Mouse (Mus musculus): Measurements from ENCODE around the gene Mmp25. TPM values are rescaled to one million over a fixed set of nuclear protein-coding genes. Genes with fewer than 3 reads are reported as not detected.
"Not testable (repeated sequence)": the region's sequence is repeated elsewhere in the genome, so short reads cannot be mapped to it uniquely, and the experiment has no call there.

The Mmp25 gene
- polyA plus RNA-seq, 1 experiment, result not detected

DNA sequence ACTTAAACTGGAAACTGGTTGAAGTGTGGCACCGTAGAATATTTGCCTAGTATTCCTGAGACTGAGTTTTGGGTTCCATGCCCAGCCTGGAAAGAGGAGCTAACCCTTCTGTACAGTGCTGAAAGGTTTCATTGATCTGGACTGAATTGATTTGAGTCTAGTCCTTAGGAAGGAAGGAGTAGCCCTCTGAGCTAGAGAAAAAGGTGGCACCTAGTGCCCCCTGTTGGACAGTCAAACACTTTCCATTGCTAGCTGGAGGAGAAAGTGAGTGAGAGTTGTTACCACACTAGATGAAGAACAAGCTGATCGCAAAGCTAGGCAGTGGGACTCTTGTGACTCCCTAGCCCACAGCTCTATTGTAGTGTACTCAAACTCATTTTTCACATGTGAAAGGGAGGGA, 41.5 kb downstream of the Mmp25 start:
- no peak overlapping the region for H3K4me3 ChIP-seq (replicated peaks)
- TF ChIP-seq GATA1 (IDR thresholded peaks at IDR 0.05; ENCODE audit: borderline replicate concordance, low read length), result no peak
- TF ChIP-seq FLI1 (IDR thresholded peaks at IDR 0.05; ENCODE audit: low read length), result no peak
- peaks cover 26% of the 10 kb centered on the region for H3K4me1 ChIP-seq
- H3K27me3 ChIP-seq (replicated peaks), result peaks cover 14% of the 10 kb centered on the region
- no peaks in the 10 kb centered on the region for H3K9me3 ChIP-seq
- H3K36me3 ChIP-seq (replicated peaks; ENCODE audit: low read length), result no peaks in the 10 kb centered on the region

DNA sequence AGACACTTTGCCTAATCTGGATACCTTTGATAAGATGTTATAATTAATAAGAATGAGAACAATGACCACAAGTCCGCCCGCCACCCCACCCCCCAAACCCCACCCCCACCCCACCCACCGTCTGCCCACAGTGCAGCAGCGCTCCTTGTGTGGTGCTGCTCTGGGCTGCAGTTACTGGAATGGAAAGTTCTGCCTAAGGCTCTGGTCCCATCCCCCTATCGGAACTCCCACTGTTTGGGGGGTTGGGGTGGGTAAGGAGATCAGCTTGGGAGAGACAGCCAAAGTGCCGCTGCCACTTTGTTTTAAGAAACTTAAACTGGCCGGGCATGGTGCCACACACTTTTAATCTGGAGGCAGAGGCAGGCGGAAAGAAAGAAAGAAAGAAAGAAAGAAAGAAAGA, 42.0 kb downstream of the Mmp25 start:
- peaks cover 18% of the 10 kb centered on the region for H3K27me3 ChIP-seq (replicated peaks)
- H3K4me1 ChIP-seq, result peaks cover 30% of the 10 kb centered on the region
- H3K4me3 ChIP-seq (replicated peaks), result no peak overlapping the region
- H3K9me3 ChIP-seq, result no peaks in the 10 kb centered on the region
- H3K36me3 ChIP-seq (replicated peaks; ENCODE audit: low read length), result no peaks in the 10 kb centered on the region
- TF ChIP-seq FLI1 (IDR thresholded peaks at IDR 0.05; ENCODE audit: low read length) (no peak), GATA1 (IDR thresholded peaks at IDR 0.05; ENCODE audit: borderline replicate concordance, low read length) (no peak)

DNA sequence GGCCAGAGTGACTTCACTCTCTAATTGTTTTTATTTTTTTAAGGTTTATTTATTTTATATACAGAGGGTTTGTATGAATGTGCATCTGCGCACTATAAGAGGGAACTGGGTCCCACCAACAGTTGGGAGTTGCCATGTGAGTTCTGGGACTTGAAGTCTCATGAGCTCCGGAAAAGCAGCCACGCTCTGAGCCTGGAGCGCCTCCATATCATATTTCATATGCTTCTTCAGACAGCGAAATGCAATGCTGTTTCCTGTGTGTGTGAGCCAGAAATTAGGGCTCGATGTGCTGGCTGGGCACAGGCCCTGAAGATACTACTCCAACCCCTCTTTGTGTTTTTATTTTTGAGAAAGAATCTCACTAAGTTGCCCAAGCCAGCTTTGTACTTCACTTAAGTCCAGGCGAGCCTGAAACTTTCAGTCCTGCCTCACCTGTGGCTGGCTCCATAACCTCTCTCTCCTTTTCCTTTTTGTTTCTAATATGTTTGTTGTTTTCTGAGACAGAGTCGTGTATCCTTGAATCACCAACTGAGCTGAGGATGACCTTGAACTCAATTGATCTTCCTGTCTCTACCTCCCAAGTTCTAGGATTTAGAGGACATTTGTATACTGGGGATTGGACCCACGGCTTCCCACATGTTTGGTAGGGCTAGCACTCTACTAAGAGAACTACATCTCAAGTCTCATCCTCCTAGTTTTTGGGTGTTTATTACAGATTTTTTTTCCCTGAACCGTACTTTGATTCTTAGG, 43.1 kb downstream of the Mmp25 start:
- TF ChIP-seq FLI1 (IDR thresholded peaks at IDR 0.05; ENCODE audit: low read length), result no peak
- TF ChIP-seq GATA1 (IDR thresholded peaks at IDR 0.05; ENCODE audit: borderline replicate concordance, low read length), result no peak
- Histone ChIP-seq H3K36me3 (replicated peaks; ENCODE audit: low read length) (no peaks in the 10 kb centered on the region), H3K9me3 (no peaks in the 10 kb centered on the region), H3K4me1 (peaks cover 37% of the 10 kb centered on the region), H3K4me3 (replicated peaks) (no peak overlapping the region), H3K27me3 (replicated peaks) (peaks cover 19% of the 10 kb centered on the region)

DNA sequence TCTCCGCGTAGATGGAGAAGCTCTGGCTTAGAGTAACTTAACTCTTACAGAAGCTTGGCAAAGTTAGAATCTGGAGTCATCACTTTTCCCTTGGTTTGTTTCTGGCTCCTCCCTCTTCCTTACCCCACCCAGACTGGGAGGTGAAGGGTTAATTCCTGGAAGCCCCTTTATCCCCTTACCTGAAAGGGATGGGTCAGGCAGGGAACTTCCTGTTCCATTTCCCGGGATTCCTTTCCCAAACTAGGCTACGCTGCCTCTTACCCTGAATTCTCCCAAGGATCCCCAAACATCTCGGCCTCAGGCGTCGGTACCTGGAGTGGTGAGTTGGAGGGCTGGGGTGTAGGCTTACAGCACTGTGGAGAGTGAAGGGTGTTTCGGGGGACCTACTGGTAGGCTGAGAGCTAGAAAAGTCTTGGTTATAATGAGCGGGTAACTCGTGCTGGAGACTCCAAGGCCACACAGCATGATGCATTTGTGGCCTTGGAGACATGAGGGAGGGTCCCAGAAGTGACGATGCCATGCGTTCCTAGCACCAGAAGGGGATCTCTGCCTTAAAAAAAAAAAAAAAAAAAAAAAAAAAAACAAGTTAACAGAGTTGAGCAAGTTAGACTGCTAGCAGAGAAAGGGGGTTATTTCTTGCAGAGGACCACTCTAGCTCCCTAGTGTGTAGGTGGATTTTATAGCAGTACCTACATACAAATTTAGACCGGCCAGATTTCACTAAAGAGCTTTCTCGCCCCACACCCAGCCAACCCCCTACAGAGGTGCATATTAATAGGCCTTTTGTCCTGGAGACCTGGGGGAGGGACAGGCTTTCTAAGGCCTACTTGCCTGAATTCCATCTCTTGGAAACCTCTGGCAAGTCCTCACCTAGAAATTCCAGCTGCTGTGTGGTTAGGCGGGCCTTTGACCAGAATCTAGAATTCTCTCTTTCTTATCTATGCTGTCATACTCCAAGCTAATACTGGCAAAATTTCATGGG, 44.1 kb downstream of the Mmp25 start, which contains the start of gene Zscan10:
Gene Zscan10 (plus strand): TSS at position 216 of the 982 bp plus-strand sequence.
- Histone ChIP-seq H3K4me3 (replicated peaks) (peak within 1 kb of the TSS; percentile 90), H3K27me3 (replicated peaks) (peaks cover 17% of the 10 kb centered on the region), H3K36me3 (replicated peaks; ENCODE audit: low read length) (no peaks in the 10 kb centered on the region), H3K9me3 (no peaks in the 10 kb centered on the region), H3K4me1 (peaks cover 42% of the 10 kb centered on the region)
- TF ChIP-seq FLI1 (IDR thresholded peaks at IDR 0.05; ENCODE audit: low read length), result no peak
- TF ChIP-seq GATA1 (IDR thresholded peaks at IDR 0.05; ENCODE audit: borderline replicate concordance, low read length), result no peak

DNA sequence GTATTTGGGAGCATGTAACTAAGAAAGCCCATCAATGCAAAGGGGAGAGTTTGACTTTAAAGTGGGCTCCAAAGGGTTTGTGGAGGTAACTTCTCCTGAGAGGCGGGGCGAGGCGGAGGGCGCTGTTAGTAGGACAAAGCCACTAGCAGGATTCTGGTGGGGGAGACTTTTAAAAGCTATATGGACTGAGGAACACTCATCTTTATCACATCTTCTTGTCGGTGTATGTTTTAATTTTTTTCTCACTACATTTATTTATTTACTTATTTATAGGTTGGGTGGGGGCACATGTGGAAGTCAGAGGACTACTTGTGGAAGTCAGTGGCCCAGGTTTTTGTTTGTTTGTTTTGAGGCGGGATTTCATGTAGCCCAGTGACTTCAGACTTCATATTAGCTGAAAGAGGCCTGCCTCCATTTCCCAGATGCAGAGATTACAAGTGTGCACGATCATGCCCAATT, 45.4 kb downstream of the Mmp25 start:
- H3K4me3 ChIP-seq (replicated peaks), result peak overlapping the region; percentile 90
- no peaks in the 10 kb centered on the region for H3K36me3 ChIP-seq (replicated peaks; ENCODE audit: low read length)
- no peaks in the 10 kb centered on the region for H3K9me3 ChIP-seq
- H3K4me1 ChIP-seq, result peaks cover 42% of the 10 kb centered on the region
- H3K27me3 ChIP-seq (replicated peaks), result peaks cover 10% of the 10 kb centered on the region
- TF ChIP-seq GATA1 (IDR thresholded peaks at IDR 0.05; ENCODE audit: borderline replicate concordance, low read length) (no peak), FLI1 (IDR thresholded peaks at IDR 0.05; ENCODE audit: low read length) (no peak)

DNA sequence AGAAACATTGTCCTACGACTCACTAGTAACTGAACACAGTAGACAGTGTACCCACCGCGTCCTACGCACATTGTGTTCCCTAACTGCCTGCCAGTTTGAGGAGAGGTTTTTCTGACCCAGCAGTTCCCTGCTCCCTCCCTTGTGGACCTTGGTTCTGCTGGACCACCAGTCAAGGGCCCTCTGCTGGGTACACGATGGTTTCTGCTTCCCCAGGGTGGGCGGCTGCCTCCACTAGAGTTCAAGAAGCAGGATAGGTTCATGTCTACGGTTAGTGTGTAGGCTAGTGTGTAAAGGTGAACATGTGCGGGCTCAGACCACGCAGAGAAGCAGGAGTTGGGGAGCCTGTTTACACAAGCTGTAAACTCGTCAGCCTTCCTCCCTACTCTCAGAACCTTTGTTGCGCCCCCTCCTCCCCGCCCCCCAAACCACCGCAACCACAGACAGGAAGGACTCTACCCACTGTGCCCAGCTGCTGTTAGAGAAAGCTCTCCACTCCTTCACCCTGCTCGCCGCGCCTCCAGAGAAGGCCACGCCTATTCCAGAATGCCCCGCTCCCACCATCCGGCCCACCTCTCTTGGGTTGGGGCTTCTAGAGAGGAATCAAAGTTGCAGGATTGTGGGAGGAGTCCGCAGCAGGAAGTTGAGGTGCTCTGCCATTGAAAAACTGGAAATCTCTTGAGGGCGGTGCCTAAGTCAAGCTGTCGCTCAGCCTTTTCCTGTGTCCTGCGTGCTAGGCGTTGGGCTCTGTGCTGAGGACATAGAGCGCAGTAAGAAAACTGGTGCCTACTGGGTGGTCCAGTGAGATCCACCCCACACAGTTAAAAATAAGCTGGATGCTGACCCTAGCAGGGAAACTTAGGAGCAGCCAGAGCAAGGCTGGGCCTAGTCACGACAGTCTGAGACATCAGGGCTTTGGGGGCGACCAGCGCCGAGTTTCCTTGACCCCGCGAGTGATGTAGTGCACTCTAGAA, 46.2 kb downstream of the Mmp25 start, which contains the start of gene Zfp13:
Gene Zfp13 (minus strand): TSS at position 906 of the 971 bp plus-strand sequence.
- H3K4me3 ChIP-seq (replicated peaks), result peak within 1 kb of the TSS; percentile 90
- H3K4me1 ChIP-seq, result peaks cover 42% of the 10 kb centered on the region
- no peaks in the 10 kb centered on the region for H3K36me3 ChIP-seq (replicated peaks; ENCODE audit: low read length)
- no peaks in the 10 kb centered on the region for H3K9me3 ChIP-seq
- TF ChIP-seq GATA1 (IDR thresholded peaks at IDR 0.05; ENCODE audit: borderline replicate concordance, low read length) (no peak), FLI1 (IDR thresholded peaks at IDR 0.05; ENCODE audit: low read length) (no peak)
- peaks cover 8% of the 10 kb centered on the region for H3K27me3 ChIP-seq (replicated peaks)

DNA sequence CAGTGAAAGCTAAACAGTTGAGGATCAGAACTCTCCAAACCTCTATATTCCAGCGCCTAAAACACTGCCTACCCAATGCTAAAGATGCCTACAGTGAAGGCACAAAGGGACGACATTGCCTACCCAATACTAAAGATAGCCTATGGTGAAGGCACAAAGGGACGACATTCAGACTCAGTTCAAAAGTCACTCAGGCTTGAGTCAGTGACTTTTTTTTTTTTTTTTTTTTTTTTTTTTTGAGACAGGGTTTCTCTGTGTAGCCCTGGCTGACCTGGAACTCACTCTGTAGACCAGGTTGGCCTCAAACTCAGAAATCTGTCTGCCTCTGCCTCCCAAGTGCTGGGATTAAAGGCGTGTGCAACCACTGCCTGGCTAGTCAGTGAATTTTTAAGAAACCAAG, 49.9 kb downstream of the Mmp25 start:
- H3K9me3 ChIP-seq; H3K36me3 ChIP-seq (replicated peaks; ENCODE audit: low read length); H3K4me3 ChIP-seq (replicated peaks): not testable (repeated sequence)
- Histone ChIP-seq H3K27me3 (replicated peaks) (peaks cover 16% of the 10 kb centered on the region), H3K4me1 (peaks cover 46% of the 10 kb centered on the region)

DNA sequence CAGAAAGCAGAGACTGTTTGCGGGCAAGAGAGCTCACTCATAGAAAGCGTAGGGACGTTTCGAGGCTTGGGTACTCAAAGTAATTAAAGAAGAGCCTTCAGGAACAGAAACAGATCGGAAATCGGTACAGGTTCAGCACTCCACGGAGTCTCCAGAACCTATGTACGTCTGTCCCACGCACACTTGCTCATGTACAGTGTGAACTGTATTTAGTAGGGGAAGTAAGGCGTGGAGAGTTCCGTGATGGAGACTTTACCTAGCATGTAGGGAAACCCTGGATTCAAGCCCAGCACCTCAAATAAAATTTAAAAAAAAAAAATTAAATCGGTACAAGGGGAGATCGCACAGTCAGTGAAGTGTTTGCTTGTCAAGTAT, 52.2 kb downstream of the Mmp25 start:
- peaks cover 10% of the 10 kb centered on the region for H3K27me3 ChIP-seq (replicated peaks)
- no peaks in the 10 kb centered on the region for H3K36me3 ChIP-seq (replicated peaks; ENCODE audit: low read length)
- no peaks in the 10 kb centered on the region for H3K9me3 ChIP-seq
- peak overlapping the region; percentile 90 for H3K4me3 ChIP-seq (replicated peaks)
- peaks cover 24% of the 10 kb centered on the region for H3K4me1 ChIP-seq
- TF ChIP-seq GATA1 (IDR thresholded peaks at IDR 0.05; ENCODE audit: borderline replicate concordance, low read length), result no peak
- TF ChIP-seq FLI1 (IDR thresholded peaks at IDR 0.05; ENCODE audit: low read length), result no peak
